7 mouse cellular contexts compared by ENCODE assay signal in the genomic region with DNA sequence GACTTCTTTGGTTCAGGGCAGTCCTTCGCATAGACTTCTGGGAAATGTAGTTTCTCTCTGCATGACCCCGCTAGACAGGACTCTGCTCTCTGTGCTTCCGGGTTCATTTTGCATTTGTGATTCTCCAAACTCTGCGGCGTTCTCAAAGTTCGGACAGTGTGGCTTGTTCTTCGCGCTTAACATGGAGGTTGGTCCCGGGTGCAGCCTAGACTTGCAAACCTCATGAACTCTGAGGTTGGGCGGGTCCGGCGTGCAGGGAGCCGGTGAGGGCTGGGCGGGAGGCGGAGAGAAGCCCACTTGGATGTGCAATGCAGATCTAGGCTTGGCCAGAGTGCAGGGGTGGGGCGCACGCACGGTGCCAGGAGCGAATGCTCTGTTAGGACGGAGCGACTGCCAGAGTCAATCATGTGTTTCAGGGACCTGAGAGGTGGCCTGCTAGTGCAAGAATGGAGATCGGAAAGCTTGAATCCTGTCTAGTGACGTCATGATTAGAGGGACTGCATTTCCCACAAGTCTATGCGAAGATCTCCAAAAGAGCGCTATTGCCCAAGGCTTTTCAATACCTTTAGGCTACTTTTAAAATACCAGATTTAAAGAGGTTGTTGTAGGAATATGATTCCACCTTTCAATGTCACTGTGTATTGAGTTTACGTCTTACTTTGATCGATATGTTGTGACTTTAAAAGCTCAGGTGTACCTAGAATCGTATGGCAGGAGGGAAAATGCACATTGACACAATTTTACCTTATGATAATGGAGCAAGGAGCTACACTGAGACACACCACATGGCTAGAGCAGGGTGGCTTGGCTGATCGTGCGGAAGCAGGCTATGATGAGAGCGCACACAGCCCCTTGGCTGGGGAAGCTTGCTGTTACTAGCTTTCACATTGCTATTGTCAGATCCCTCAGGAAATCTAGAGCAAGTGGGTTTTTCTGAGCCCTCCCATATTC. TPM values are rescaled to one million over a fixed set of nuclear protein-coding genes. Genes with fewer than 3 reads are reported as not detected.
A peak's percentile ranks its signal among the peaks of the same experiment; 100 is the strongest.
DNase-seq lines count a peak whose midpoint lies in the region; ATAC-seq lines count a peak whose summit lies in the region.

A gene (plus strand): TSS at position 31 of the 951 bp plus-strand sequence.

- WGBS in intestine, embryonic 14.5 days: 4% methylated on average over 31 of the region's 31 CpGs

- H3K27ac ChIP-seq in intestine, embryonic 14.5 days (ENCODE audit: low read depth): peak within 1 kb of the TSS; percentile 72

- peak; percentile 68 to 75 for DNase-seq in adrenal gland, adult 18-20 months (ENCODE audit: low spot score in 2 of 2)
- peak; percentile 90 for DNase-seq in embryo, embryonic 10.5 days (ENCODE audit: low spot score)
- DNase-seq in gastrocnemius, postnatal 25 days: peak; percentile 63
- peak; percentile 96 for DNase-seq in intestine, embryonic 14.5 days (ENCODE audit: low spot score)
- DNase-seq in left cerebral cortex, postnatal 14 days (ENCODE audit: low spot score in 2 of 2): peak; percentile 69 to 85
- DNase-seq in mesoderm, embryonic 11.5 days (ENCODE audit: low read depth, low spot score): peak; percentile 77
- peak; percentile 62 to 79 for DNase-seq in right cerebral cortex, postnatal 36 days (ENCODE audit: low spot score in 2 of 2)

- H3K9me3 ChIP-seq in intestine, embryonic 14.5 days (ENCODE audit: control insufficient read depth, low read length): no peaks in the 10 kb centered on the region

- H3K4me3 ChIP-seq in intestine, embryonic 14.5 days (ENCODE audit: low read depth, low read length): peak within 1 kb of the TSS; percentile 70

- intact Hi-C loops in left cerebral cortex, postnatal 14 days (cut with DNase I): no loop called here

- H3K4me2 ChIP-seq in intestine, embryonic 14.5 days (ENCODE audit: low read length): peak within 1 kb of the TSS; percentile 74

- peak within 1 kb of the TSS; percentile 44 for H3K9ac ChIP-seq in intestine, embryonic 14.5 days (ENCODE audit: low read length)

- no peaks in the 10 kb centered on the region for H3K4me1 ChIP-seq in intestine, embryonic 14.5 days (replicated peaks; ENCODE audit: control insufficient read depth, insufficient read depth, low read length)

- H3K36me3 ChIP-seq in intestine, embryonic 14.5 days (ENCODE audit: control insufficient read depth, insufficient read depth, low read length): no peaks in the 10 kb centered on the region

- ATAC-seq in intestine, embryonic 14.5 days (replicated peaks; ENCODE audit: low FRiP score, low TSS enrichment, low read depth): peak; percentile 96

- H3K27me3 ChIP-seq in intestine, embryonic 14.5 days (replicated peaks; ENCODE audit: control insufficient read depth, insufficient read depth, low read length): no peaks in the 10 kb centered on the region

RNA-seq across cellular contexts. Expression of the gene that starts here (rescaled TPM):
- 1 to 10 TPM; 3.5 to 4.2 TPM for total RNA-seq in adrenal gland, adult 18-20 months (2021)
- total RNA-seq in gastrocnemius, postnatal 25 days (2021): 1 to 10 TPM; 1.4 to 2.1 TPM
- polyA plus RNA-seq in intestine, embryonic 14.5 days (2014; fragmentation: Nextera tagmentation; extraction: Ambion mirVana): 7.0 and 7.4 TPM in 2 replicates
- 1 to 10 TPM; 5.8 to 7.2 TPM for total RNA-seq in left cerebral cortex, postnatal 14 days (2021)

Comparison
In these comparisons a context has a peak if more than half of its experiments do, and no peak if none do; other contexts are left out.
1. Peak in every context shown above with its lines: DNase-seq, ATAC-seq, H3K4me3 ChIP-seq and H3K27ac ChIP-seq.